Mouse (Mus musculus) embryonic stem cell, embryonic (primary cell): Measurements from ENCODE around the gene Jmjd8.
"Not testable (repeated sequence)": the region's sequence is repeated elsewhere in the genome, so short reads cannot be mapped to it uniquely, and the experiment has no call there.

ENCODE experiments used
- CTCF ChIA-PET, 4 experiments: fragments of 300-600 bp in 2 of 4; fragments of 350-600 bp in 2 of 4; sonication (Branson Sonifier 250); formaldehyde crosslinking; loops; one replicate each; lab custom pipeline; 2022; ENCODE audit warnings: inconsistent platforms in 2 of 4; lab: Charles Lee
- POLR2A ChIA-PET, 4 experiments: fragments of 300-600 bp in 2 of 4; fragments of 350-600 bp in 2 of 4; sonication (Branson Sonifier 250); formaldehyde crosslinking; loops; one replicate each; lab custom pipeline; 2022; ENCODE audit warnings: antibody characterized with exemption in 4 of 4, inconsistent platforms in 1 of 4; lab: Charles Lee

The Jmjd8 gene

GRCm38 (mm10) chr17:25844396-25844901 is 15.8 kb downstream of the Jmjd8 start, which contains the start of gene Rhot2:
TSS of gene Rhot2 (minus strand) at chr17:25844851.
- ChIA-PET CTCF (interaction anchor here in 3 of 4 experiments (0.6 to 1.5 kb wide), 13 partner anchors 10 to 874 kb away, joined by 3 to 9 read pairs (median 4); partner anchors contain the start of genes Stub1 (in 3 of the 3), Jmjd8 (in 1 of the 3) and Mcrip2 (in 1 of the 3)), POLR2A (interaction anchor here in 3 of 4 experiments (0.5 to 8.7 kb wide), 38 partner anchors 8 to 1173 kb away, joined by 3 to 114 read pairs (median 4); partner anchors contain the start of genes Mcrip2 (in 3 of the 3), Stub1 (in 3 of the 3), Jmjd8 (in 2 of the 3) and Wdr90 (in 2 of the 3))

- POLR2A ChIA-PET, result interaction anchor here in 3 of 4 experiments (1.0 to 4.2 kb wide), 13 partner anchors 8 to 107 kb away, joined by 3 to 18 read pairs (median 5); partner anchors contain the start of genes Jmjd8 (in 2 of the 3), Rhot2 (in 2 of the 3), Mcrip2 (in 1 of the 3) and Mettl26 (in 1 of the 3)
- CTCF ChIA-PET, result interaction anchor here in 1 of 4 experiments (1.1 kb wide), 1 partner anchor 59 kb away, joined by 4 read pairs; no protein-coding TSS in a partner anchor
Measured at GRCm38 (mm10) chr17:25860229-25860628, 31.6 kb downstream of the Jmjd8 start.

- ChIA-PET CTCF (interaction anchor here (0.6 to 1.1 kb wide), 7 partner anchors 14 to 316 kb away, joined by 3 to 4 read pairs (median 3); partner anchors contain the start of genes Chtf18 (in 1 of the 4), Mettl26 (in 1 of the 4) and Rpusd1 (in 1 of the 4)), POLR2A (interaction anchor here (0.5 to 4.2 kb wide), 30 partner anchors 8 to 456 kb away, joined by 3 to 18 read pairs (median 4); partner anchors contain the start of genes Stub1 (in 3 of the 4), Capn15 (in 2 of the 4), Jmjd8 (in 2 of the 4) and Mettl26 (in 2 of the 4))
Measured at GRCm38 (mm10) chr17:25860832-25861703, 32.4 kb downstream of the Jmjd8 start, which contains the start of gene Wdr90. TSS of gene Wdr90 (minus strand) at chr17:25861501.

DNA sequence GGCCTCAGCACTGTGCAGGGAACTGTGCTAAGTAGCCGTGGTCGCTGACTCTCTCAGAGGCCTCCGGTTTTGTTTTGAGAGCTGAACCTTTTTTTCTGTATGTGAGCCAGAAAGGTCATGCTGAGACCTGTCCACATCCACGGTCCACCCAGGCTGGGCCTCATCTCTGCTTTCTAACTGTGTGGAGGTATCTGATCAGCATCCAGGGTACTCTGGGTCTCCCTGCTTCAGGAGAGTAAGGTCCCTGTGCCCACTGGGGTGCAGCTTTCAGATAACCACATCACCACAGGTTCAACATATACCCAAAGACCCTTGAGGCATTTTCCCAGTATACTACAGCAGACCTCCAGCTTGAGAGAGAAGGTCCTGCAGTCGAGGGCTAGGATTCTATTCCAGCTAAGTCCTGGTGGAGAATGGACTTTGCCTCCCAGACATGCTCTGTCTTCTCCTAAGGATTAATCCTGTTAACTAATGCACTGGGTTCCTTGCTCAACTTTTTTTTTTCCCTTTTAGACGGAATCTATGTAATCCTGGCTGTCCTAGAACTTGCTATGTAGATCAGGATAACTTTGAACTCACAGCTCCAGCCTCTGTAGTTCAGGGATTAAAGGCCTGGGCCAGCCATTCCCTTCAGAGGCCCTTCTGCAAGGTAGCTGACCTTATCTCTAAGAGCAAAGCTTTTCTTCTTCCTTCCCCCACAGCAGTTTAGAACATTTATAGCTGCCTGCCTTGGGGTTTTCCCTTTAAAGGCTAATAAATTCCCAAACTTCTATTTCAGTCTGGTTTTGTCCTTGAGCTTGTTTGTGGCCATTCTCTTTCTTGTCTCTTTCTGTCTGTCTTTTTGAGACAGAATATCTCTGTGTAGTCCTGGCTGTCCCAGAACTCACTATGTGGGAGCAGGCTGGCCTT is 33.3 kb downstream of the Jmjd8 start:
- ChIA-PET POLR2A (interaction anchor here (0.5 to 4.2 kb wide), 26 partner anchors 10 to 457 kb away, joined by 3 to 18 read pairs (median 4); partner anchors contain the start of genes Stub1 (in 3 of the 4), Capn15 (in 2 of the 4), Mettl26 (in 2 of the 4) and Rhbdl1 (in 2 of the 4)), CTCF (interaction anchor here (0.6 to 1.0 kb wide), 7 partner anchors 13 to 315 kb away, joined by 3 read pairs; partner anchors contain the start of gene Mettl26 (in 1 of the 4))

DNA sequence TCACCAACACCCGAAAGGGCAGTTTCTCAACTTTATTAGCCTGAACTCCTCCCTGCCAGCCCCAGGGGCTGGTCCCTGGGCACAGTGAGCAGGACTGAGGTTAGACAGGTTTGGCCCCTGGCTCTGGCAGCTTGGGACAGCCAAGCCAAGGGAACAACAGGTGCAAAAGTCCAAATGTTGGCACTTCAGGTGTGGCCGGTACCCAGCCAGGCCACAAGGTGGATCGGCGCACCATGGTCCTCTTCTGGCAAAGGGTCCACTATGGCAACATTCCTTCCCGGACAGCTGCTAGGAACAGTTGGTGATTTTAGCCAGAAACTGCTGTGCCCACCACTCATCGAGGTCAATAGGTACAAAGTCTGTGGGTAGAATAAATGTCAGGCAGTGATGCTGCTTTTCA is 35.0 kb downstream of the Jmjd8 start:
- POLR2A ChIA-PET, result interaction anchor here in 2 of 4 experiments (0.6 to 4.2 kb wide), 7 partner anchors 11 to 91 kb away, joined by 3 to 18 read pairs (median 5); partner anchors contain the start of genes Mettl26 (in 2 of the 2), Rhbdl1 (in 1 of the 2), Rhot2 (in 1 of the 2) and Stub1 (in 1 of the 2)

DNA sequence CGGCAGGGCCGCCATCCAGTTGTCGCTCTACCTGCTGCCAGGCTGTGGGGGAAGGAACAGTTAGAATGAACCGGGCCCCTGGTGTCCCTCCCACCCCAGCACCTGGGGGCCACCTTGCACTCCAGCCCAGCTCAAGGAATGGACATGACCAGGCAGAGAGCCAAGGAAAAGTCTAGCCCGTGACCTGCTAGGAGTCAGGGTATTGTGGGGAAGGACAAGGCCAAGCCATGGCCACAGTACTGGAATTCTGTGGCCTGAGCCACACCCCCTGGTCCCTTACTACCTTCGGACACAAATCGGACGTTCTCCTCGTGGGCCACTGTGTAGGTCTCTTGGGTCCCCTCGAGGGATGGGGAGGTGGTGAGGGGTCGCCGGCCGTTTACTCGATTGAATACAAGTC is 35.6 kb downstream of the Jmjd8 start:
- ChIA-PET POLR2A (interaction anchor here in 3 of 4 experiments (0.5 to 1.6 kb wide), 7 partner anchors 10 to 90 kb away, joined by 3 to 9 read pairs (median 4); partner anchors contain the start of genes Mettl26 (in 1 of the 3), Rhbdl1 (in 1 of the 3) and Rhot2 (in 1 of the 3)), CTCF (interaction anchor here in 2 of 4 experiments (0.6 kb wide), 2 partner anchors 15 to 551 kb away, joined by 3 to 5 read pairs; no protein-coding TSS in a partner anchor)

More for the DNA sequence above, 35.0 kb downstream of the Jmjd8 start:
- CTCF ChIA-PET, result no interaction called here

DNA sequence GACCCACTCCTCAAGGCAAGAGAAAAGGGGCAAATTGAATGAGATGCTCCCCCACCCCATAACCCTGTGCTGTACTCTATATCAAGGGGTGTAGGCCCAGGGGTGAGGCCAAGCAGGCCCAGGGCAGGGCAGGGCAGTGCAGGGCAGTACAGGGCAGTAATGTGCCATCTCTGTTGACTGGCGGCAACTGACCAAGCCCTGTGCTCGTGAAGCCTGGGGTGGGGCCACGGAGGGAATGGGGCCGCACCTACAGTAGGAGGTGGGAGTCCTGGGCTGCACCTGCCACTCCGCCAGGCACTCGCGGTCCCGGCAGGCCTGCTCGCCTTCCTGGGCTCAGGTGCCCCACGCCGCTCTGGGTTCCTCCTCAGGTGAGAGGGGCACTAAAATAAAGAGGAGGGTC is 36.6 kb downstream of the Jmjd8 start:
- ChIA-PET POLR2A (interaction anchor here in 2 of 4 experiments (1.0 to 1.6 kb wide), 2 partner anchors 9 kb away, joined by 3 to 9 read pairs; partner anchors contain the start of gene Mettl26 (in 1 of the 2)), CTCF (no interaction called here)

DNA sequence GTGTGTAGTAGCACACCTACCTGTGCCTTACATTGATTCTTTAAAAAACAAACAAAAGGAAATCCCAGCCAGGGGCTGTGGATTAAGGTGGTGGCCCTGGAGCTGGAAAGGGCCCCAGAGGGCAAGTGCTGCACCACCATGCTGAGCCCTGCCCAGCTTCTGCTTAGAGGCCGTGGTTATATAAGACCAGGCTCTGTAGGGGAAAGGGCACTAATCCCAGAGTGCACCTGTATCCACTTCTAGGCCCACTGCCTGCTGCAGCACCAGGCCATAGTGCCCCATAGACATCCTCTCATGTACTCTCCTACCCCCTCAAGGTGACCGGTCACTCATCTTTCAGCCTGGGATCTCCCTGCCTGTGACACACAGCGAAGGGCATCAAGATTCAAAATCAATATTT is 37.5 kb downstream of the Jmjd8 start:
- ChIA-PET POLR2A (interaction anchor here in 2 of 4 experiments (0.7 to 4.5 kb wide), 6 partner anchors 9 to 33 kb away, joined by 3 to 45 read pairs (median 6); partner anchors contain the start of genes Wfikkn1 (in 2 of the 2), Mettl26 (in 1 of the 2), Rhot2 (in 1 of the 2) and Stub1 (in 1 of the 2)), CTCF (no interaction called here)

DNA sequence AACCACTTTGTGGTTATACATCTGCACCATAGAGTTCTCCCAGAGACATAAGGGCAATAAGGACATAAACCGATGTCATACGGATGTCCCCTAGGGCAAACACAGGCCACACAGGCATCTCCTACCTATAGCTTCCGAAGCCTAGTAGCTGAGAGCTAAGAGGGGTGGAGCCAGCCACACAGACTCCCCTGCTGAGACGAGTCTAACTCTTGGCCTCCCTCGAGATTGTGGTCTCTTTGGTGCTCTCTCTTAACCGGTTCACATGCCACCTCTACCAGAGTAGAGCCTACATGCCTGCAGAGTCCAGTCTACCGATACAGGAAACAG is 38.8 kb downstream of the Jmjd8 start:
- POLR2A ChIA-PET, result interaction anchor here (0.6 to 4.5 kb wide), 28 partner anchors 9 to 297 kb away, joined by 3 to 45 read pairs (median 6); partner anchors contain the start of genes Stub1 (in 3 of the 4), Rhbdl1 (in 2 of the 4), Rhot2 (in 2 of the 4) and Wdr24 (in 2 of the 4)

GRCm38 (mm10) chr17:25867836-25868600 is 39.4 kb downstream of the Jmjd8 start:
- ChIA-PET CTCF (interaction anchor here (0.6 to 2.2 kb wide), 18 partner anchors 11 to 1180 kb away, joined by 3 to 21 read pairs (median 4); partner anchors contain the start of genes Wfikkn1 (in 2 of the 4), Rhot2 (in 1 of the 4), Sox8 (in 1 of the 4) and Stub1 (in 1 of the 4)), POLR2A (interaction anchor here (0.6 to 4.5 kb wide), 57 partner anchors 8 to 751 kb away, joined by 3 to 45 read pairs (median 4); partner anchors contain the start of genes Wfikkn1 (in 4 of the 4), Rhot2 (in 3 of the 4), Stub1 (in 3 of the 4) and Rhbdl1 (in 2 of the 4))

More for the DNA sequence above, 38.8 kb downstream of the Jmjd8 start:
- CTCF ChIA-PET, result interaction anchor here in 2 of 4 experiments (0.7 to 2.2 kb wide), 4 partner anchors 11 to 28 kb away, joined by 4 to 21 read pairs (median 8); partner anchors contain the start of gene Rhot2 (in 1 of the 2)

DNA sequence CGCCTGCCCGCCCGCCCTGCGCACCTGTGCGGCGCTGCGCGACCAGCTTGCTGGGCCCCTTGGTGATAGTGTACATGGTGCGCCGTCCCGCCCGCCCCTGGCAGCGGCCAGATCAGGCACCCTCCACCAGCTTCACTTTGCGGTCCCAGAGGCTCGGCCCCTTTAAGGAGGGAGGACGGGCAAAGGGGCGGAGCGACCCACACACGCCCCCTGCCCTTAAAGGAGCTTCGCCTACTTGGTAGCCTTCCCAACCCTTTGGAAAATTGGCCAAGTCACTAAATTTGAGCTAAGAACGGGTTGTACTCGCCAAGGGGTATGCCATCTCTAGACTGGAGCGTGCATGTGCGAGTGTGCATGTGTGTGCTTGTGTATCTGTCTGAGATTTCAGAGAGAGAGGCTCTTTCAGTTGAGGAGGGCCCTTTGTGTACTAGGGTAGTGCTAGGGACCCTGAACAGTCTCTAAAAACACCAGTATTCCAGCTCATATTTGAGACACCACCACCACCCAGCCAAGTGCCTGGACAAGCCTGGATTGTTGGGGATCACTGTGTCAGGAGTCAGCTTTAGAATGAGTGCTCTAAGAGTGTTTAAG is 40.0 kb downstream of the Jmjd8 start, which contains the start of gene Mcrip2:
Mcrip2 (minus strand) TSS at position 164 of the 591 bp plus-strand sequence.
- POLR2A ChIA-PET, result interaction anchor here (0.6 to 4.5 kb wide), 53 partner anchors 9 to 752 kb away, joined by 3 to 45 read pairs (median 4); partner anchors contain the start of genes Wfikkn1 (in 4 of the 4), Rhbdl1 (in 3 of the 4), Rhot2 (in 3 of the 4) and Stub1 (in 3 of the 4)

GRCm38 (mm10) chr17:25869498-25869897 is 40.8 kb downstream of the Jmjd8 start:
- ChIA-PET POLR2A (interaction anchor here (0.8 to 4.5 kb wide), 18 partner anchors 9 to 113 kb away, joined by 3 to 45 read pairs (median 6); partner anchors contain the start of genes Stub1 (in 3 of the 4), Wfikkn1 (in 3 of the 4), Rhbdl1 (in 1 of the 4) and Rhot2 (in 1 of the 4)), CTCF (interaction anchor here (0.6 to 1.6 kb wide), 6 partner anchors 10 to 1177 kb away, joined by 3 to 6 read pairs (median 4); partner anchors contain the start of gene Wfikkn1 (in 1 of the 4))

More for the DNA sequence above, 40.0 kb downstream of the Jmjd8 start, which contains the start of gene Mcrip2:
- CTCF ChIA-PET, result interaction anchor here (0.6 to 2.2 kb wide), 19 partner anchors 10 to 1179 kb away, joined by 3 to 21 read pairs (median 4); partner anchors contain the start of genes Wfikkn1 (in 2 of the 4), Rhot2 (in 1 of the 4), Sox8 (in 1 of the 4) and Stub1 (in 1 of the 4)

- ChIA-PET POLR2A (interaction anchor here in 3 of 4 experiments (1.3 to 4.5 kb wide), 8 partner anchors 8 to 51 kb away, joined by 3 to 41 read pairs (median 8); partner anchors contain the start of genes Stub1 (in 3 of the 3) and Wfikkn1 (in 1 of the 3)), CTCF (interaction anchor here in 1 of 4 experiments (1.4 kb wide), 1 partner anchor 9 kb away, joined by 4 read pairs; no protein-coding TSS in a partner anchor)
Measured at GRCm38 (mm10) chr17:25869954-25870353, 41.3 kb downstream of the Jmjd8 start.

GRCm38 (mm10) chr17:25871566-25871965 is 42.9 kb downstream of the Jmjd8 start:
- POLR2A ChIA-PET, result interaction anchor here in 3 of 4 experiments (1.1 to 1.6 kb wide), 5 partner anchors 7 to 39 kb away, joined by 3 to 6 read pairs (median 4); partner anchors contain the start of genes Stub1 (in 1 of the 3) and Wdr90 (in 1 of the 3)
- CTCF ChIA-PET, result not testable (repeated sequence)
